Comparison of ENCODE assay signal across 8 mouse cellular contexts in genomic region chr5:113993487-113994465, GRCm38 (mm10). TPM values are rescaled to one million over a fixed set of nuclear protein-coding genes. Genes with fewer than 3 reads are reported as not detected.
DNase-seq lines count a peak whose midpoint lies in the region; ATAC-seq and TF ChIP-seq lines count a peak whose summit lies in the region.

Ssh1 (minus strand) TSS chr5:113993894.

- H3K79me3 ChIP-seq in C2C12 (ENCODE audit: low read depth), result no peaks in the 10 kb centered on the region

- H3K9ac ChIP-seq in heart, embryonic 14.5 days (ENCODE audit: low read length), result peak within 1 kb of the TSS; percentile 94
- H3K9ac ChIP-seq in liver, embryonic 15.5 days, result peak within 1 kb of the TSS; percentile 79
- peak within 1 kb of the TSS; percentile 78 for H3K9ac ChIP-seq in neural tube, embryonic 12.5 days
- peak within 1 kb of the TSS; percentile 87 for H3K9ac ChIP-seq in stomach, postnatal 0 days (ENCODE audit: low read length)

- peaks cover 2% of the 10 kb centered on the region for H3K36me3 ChIP-seq in C2C12 (ENCODE audit: control insufficient read depth, insufficient read depth)
- H3K36me3 ChIP-seq in forebrain, embryonic 10.5 days (replicated peaks), result peaks cover 12% of the 10 kb centered on the region
- peaks cover 8% of the 10 kb centered on the region for H3K36me3 ChIP-seq in heart, embryonic 14.5 days (ENCODE audit: control insufficient read depth, insufficient read depth, low read length)
- H3K36me3 ChIP-seq in liver, embryonic 15.5 days (replicated peaks), result no peaks in the 10 kb centered on the region; the same call in 1 of the 2 replicates
- peaks cover 7% of the 10 kb centered on the region; the same call in 1 of the 2 replicates for H3K36me3 ChIP-seq in neural tube, embryonic 12.5 days
- H3K36me3 ChIP-seq in stomach, postnatal 0 days (ENCODE audit: control insufficient read depth, insufficient read depth, low read length), result no peaks in the 10 kb centered on the region

- peak within 1 kb of the TSS; percentile 89 for H3K4me2 ChIP-seq in heart, embryonic 14.5 days (ENCODE audit: low read length)
- peak within 1 kb of the TSS; percentile 99 for H3K4me2 ChIP-seq in liver, embryonic 15.5 days
- H3K4me2 ChIP-seq in neural tube, embryonic 12.5 days (replicated peaks), result peak within 1 kb of the TSS; percentile 85
- peak within 1 kb of the TSS; percentile 86 for H3K4me2 ChIP-seq in stomach, postnatal 0 days (replicated peaks; ENCODE audit: low read depth)

- WGBS in forebrain, embryonic 10.5 days, result 1% methylated on average over 78 of the region's 83 CpGs
- WGBS in heart, embryonic 14.5 days, result under 1% methylated on average over 58 of the region's 83 CpGs
- WGBS in liver, embryonic 15.5 days (ENCODE audit: insufficient replicate concordance), result under 1% methylated on average over 83 of the region's 83 CpGs
- 2% methylated on average over 72 of the region's 83 CpGs for WGBS in neural tube, embryonic 12.5 days
- under 1% methylated on average over 65 of the region's 83 CpGs for WGBS in stomach, postnatal 0 days

- no peaks in the 10 kb centered on the region for H3K9me3 ChIP-seq in forebrain, embryonic 10.5 days
- H3K9me3 ChIP-seq in heart, embryonic 14.5 days (ENCODE audit: control insufficient read depth, low read length), result no peaks in the 10 kb centered on the region
- H3K9me3 ChIP-seq in liver, embryonic 15.5 days (replicated peaks), result no peaks in the 10 kb centered on the region
- no peaks in the 10 kb centered on the region for H3K9me3 ChIP-seq in neural tube, embryonic 12.5 days
- H3K9me3 ChIP-seq in stomach, postnatal 0 days (ENCODE audit: control insufficient read depth, low read length), result no peaks in the 10 kb centered on the region

- peak; percentile 90 for ATAC-seq in heart, embryonic 14.5 days (ENCODE audit: insufficient number of reproducible peaks, insufficient read depth, low FRiP score, low read depth)
- ATAC-seq in liver, embryonic 15.5 days (ENCODE audit: insufficient read depth), result peak; percentile 77
- ATAC-seq in neural tube, embryonic 12.5 days (ENCODE audit: low FRiP score, low read depth), result peak; percentile 83
- ATAC-seq in stomach, postnatal 0 days (ENCODE audit: low FRiP score, low TSS enrichment), result peak; percentile 83

- peak within 1 kb of the TSS; percentile 77 for H3ac ChIP-seq in C2C12 (ENCODE audit: control insufficient read depth, insufficient read length, low read depth)

- TF ChIP-seq EP300 in stomach, postnatal 0 days (optimal IDR thresholded peaks at IDR 0.05), result no peak

- no peak for TF ChIP-seq CTCF in C2C12 (IDR thresholded peaks at IDR 0.05; ENCODE audit: control insufficient read depth, insufficient read depth, insufficient read length)
- no peak for TF ChIP-seq CTCF in stomach, postnatal 0 days (IDR thresholded peaks at IDR 0.05; ENCODE audit: low read depth)

- peak within 1 kb of the TSS; percentile 52 for H3K4me3 ChIP-seq in C2C12 (ENCODE audit: insufficient read depth, poor library complexity, severe bottlenecking)
- peak within 1 kb of the TSS; percentile 84 for H3K4me3 ChIP-seq in forebrain, embryonic 10.5 days
- H3K4me3 ChIP-seq in heart, embryonic 14.5 days (ENCODE audit: control insufficient read depth in 1 of 2, insufficient read depth in 1 of 2, low read depth in 1 of 2, low read length in 2 of 2), result peak within 1 kb of the TSS; percentile 90 to 96
- H3K4me3 ChIP-seq in liver, embryonic 15.5 days (replicated peaks), result peak within 1 kb of the TSS; percentile 82
- H3K4me3 ChIP-seq in neural tube, embryonic 12.5 days, result peak within 1 kb of the TSS; percentile 74
- H3K4me3 ChIP-seq in stomach, postnatal 0 days (ENCODE audit: low read depth, low read length), result peak within 1 kb of the TSS; percentile 85

- H3K27me3 ChIP-seq in C2C12 (ENCODE audit: control insufficient read depth, insufficient read depth, insufficient read length), result no peaks in the 10 kb centered on the region
- no peaks in the 10 kb centered on the region for H3K27me3 ChIP-seq in forebrain, embryonic 10.5 days (ENCODE audit: poor library complexity, severe bottlenecking)
- no peaks in the 10 kb centered on the region for H3K27me3 ChIP-seq in heart, embryonic 14.5 days (ENCODE audit: control insufficient read depth, insufficient read depth, low read length)
- H3K27me3 ChIP-seq in liver, embryonic 15.5 days, result peaks cover 15% of the 10 kb centered on the region
- no peaks in the 10 kb centered on the region for H3K27me3 ChIP-seq in neural tube, embryonic 12.5 days (replicated peaks)
- no peaks in the 10 kb centered on the region for H3K27me3 ChIP-seq in stomach, postnatal 0 days (ENCODE audit: control insufficient read depth, insufficient read depth, low read length)

- no peaks in the 10 kb centered on the region for H3K79me2 ChIP-seq in C2C12 (ENCODE audit: control insufficient read depth, insufficient read depth)

- peak; percentile 92 for DNase-seq in brain, adult 2 months (ENCODE audit: low read depth, low spot score)
- DNase-seq in forebrain, embryonic 10.5 days (ENCODE audit: extremely low spot score, low spot score), result peak; percentile 87
- peak; percentile 96 for DNase-seq in kidney, postnatal 14 days
- peak; percentile 92 for DNase-seq in stomach, postnatal 0 days (ENCODE audit: low spot score)

- peak within 1 kb of the TSS; percentile 99 for H3K27ac ChIP-seq in forebrain, embryonic 10.5 days
- H3K27ac ChIP-seq in heart, embryonic 14.5 days (replicated peaks in 1 of 2; ENCODE audit: control insufficient read depth in 1 of 2, insufficient read depth in 1 of 2, low read depth in 2 of 2, low read length in 2 of 2), result peak within 1 kb of the TSS; percentile 90 to 91
- peak within 1 kb of the TSS; percentile 89 for H3K27ac ChIP-seq in liver, embryonic 15.5 days (replicated peaks)
- H3K27ac ChIP-seq in neural tube, embryonic 12.5 days, result peak within 1 kb of the TSS; percentile 82
- H3K27ac ChIP-seq in stomach, postnatal 0 days (replicated peaks), result peak within 1 kb of the TSS; percentile 95

- peaks cover 52% of the 10 kb centered on the region for H3K4me1 ChIP-seq in forebrain, embryonic 10.5 days
- peaks cover 28 to 44% of the 10 kb centered on the region in 2 experiments for H3K4me1 ChIP-seq in heart, embryonic 14.5 days (ENCODE audit: control insufficient read depth in 2 of 2, insufficient read depth in 2 of 2, low read length in 2 of 2)
- H3K4me1 ChIP-seq in liver, embryonic 15.5 days (replicated peaks), result peaks cover 55% of the 10 kb centered on the region
- peaks cover 32% of the 10 kb centered on the region for H3K4me1 ChIP-seq in neural tube, embryonic 12.5 days
- peaks cover 6% of the 10 kb centered on the region; the same call in 1 of the 2 replicates for H3K4me1 ChIP-seq in stomach, postnatal 0 days (replicated peaks; ENCODE audit: control insufficient read depth, insufficient read depth)

TF ChIP-seq in C2C12, 6 proteins besides CTCF, POLR2A, EP300 and RAD21:
- TF ChIP-seq MYOG (IDR thresholded peaks at IDR 0.05; ENCODE audit: control insufficient read depth, extremely low read depth, insufficient read length), result no peak

RNA-seq across cellular contexts. Expression of gene Ssh1, which starts in this region (rescaled TPM):
- polyA plus RNA-seq in C2C12 (2012; fragmentation: generic; extraction: Trizol), result 3.7 TPM
- polyA plus RNA-seq in forebrain, embryonic 10.5 days (2016; fragmentation: Nextera tagmentation; extraction: Ambion mirVana), result 13.9 and 17.5 TPM in 2 replicates
- polyA plus RNA-seq in heart, embryonic 14.5 days (2014; fragmentation: Nextera tagmentation; extraction: Ambion mirVana), result 15.1 and 16.4 TPM in 2 replicates
- polyA plus RNA-seq in liver, embryonic 15.5 days (2015; fragmentation: Nextera tagmentation; extraction: Ambion mirVana), result 6.6 and 7.4 TPM in 2 replicates
- polyA plus RNA-seq in neural tube, embryonic 12.5 days (2016; fragmentation: Nextera tagmentation; extraction: Ambion mirVana), result 19.3 and 21.0 TPM in 2 replicates
- polyA plus RNA-seq in stomach, postnatal 0 days (2015; fragmentation: Nextera tagmentation; extraction: Ambion mirVana), result 5.0 and 5.3 TPM in 2 replicates

Comparison
In these comparisons a context has a peak if more than half of its experiments do, and no peak if none do; other contexts are left out.
1. Peak in every context shown above with its lines: DNase-seq, ATAC-seq, H3K4me3 ChIP-seq and H3K27ac ChIP-seq.